In genomic region chr8:111094719-111095302, GRCm38 (mm10) we compare ENCODE assay signal across 7 mouse cellular contexts. TPM values are rescaled to one million over a fixed set of nuclear protein-coding genes. Genes with fewer than 3 reads are reported as not detected.
DNase-seq lines count a peak whose midpoint lies in the region; ATAC-seq lines count a peak whose summit lies in the region.
"Not testable (repeated sequence)": the region's sequence is repeated elsewhere in the genome, so short reads cannot be mapped to it uniquely, and the experiment has no call there.

No protein-coding gene starts in this region.

- ATAC-seq in embryonic facial prominence, embryonic 14.5 days (ENCODE audit: low read depth), result peak; percentile 61; the same call in 1 of the 2 replicates
- ATAC-seq in heart, embryonic 11.5 days (replicated peaks; ENCODE audit: insufficient number of reproducible peaks, low FRiP score, low TSS enrichment), result not testable (repeated sequence)
- ATAC-seq in kidney, embryonic 14.5 days (ENCODE audit: low FRiP score, low TSS enrichment), result peak; percentile 72
- ATAC-seq in liver, embryonic 13.5 days (ENCODE audit: low read depth), result peak; percentile 79
- ATAC-seq in midbrain, embryonic 15.5 days (replicated peaks), result peak; percentile 69

- peak; percentile 44 for DNase-seq in adrenal gland, postnatal 14 days
- not testable (repeated sequence) for DNase-seq in embryonic facial prominence, embryonic 14.5 days (ENCODE audit: low spot score)
- DNase-seq in liver, embryonic 13.5 days, result peak; percentile 41
- DNase-seq in spleen, postnatal 10 days (ENCODE audit: low spot score in 2 of 2), result peak; percentile 50 to 79

- 2% methylated on average over 14 of the region's 69 CpGs for WGBS in embryonic facial prominence, embryonic 14.5 days
- 1% methylated on average over 53 of the region's 69 CpGs for WGBS in heart, embryonic 11.5 days (ENCODE audit: insufficient replicate concordance)
- 1% methylated on average over 29 of the region's 69 CpGs for WGBS in kidney, embryonic 14.5 days
- WGBS in liver, embryonic 13.5 days (ENCODE audit: insufficient replicate concordance), result under 1% methylated on average over 55 of the region's 69 CpGs
- WGBS in midbrain, embryonic 15.5 days, result 2% methylated on average over 45 of the region's 69 CpGs

- peak overlapping the region; percentile 71 for H3K9ac ChIP-seq in embryonic facial prominence, embryonic 14.5 days (ENCODE audit: low read depth, low read length)
- H3K9ac ChIP-seq in heart, embryonic 11.5 days (ENCODE audit: low read depth, low read length), result peak overlapping the region; percentile 75
- H3K9ac ChIP-seq in kidney, embryonic 14.5 days (ENCODE audit: low read depth, low read length), result peak overlapping the region; percentile 73
- peak overlapping the region; percentile 73 for H3K9ac ChIP-seq in liver, embryonic 13.5 days
- peak overlapping the region; percentile 55 for H3K9ac ChIP-seq in midbrain, embryonic 15.5 days

- H3K36me3 ChIP-seq in embryonic facial prominence, embryonic 14.5 days (ENCODE audit: control insufficient read depth, insufficient read depth, low read length); heart, embryonic 11.5 days (ENCODE audit: control insufficient read depth, insufficient read depth, low read length); kidney, embryonic 14.5 days (ENCODE audit: control insufficient read depth, insufficient read depth, low read length); liver, embryonic 13.5 days; midbrain, embryonic 15.5 days (replicated peaks): not testable (repeated sequence)

- H3K27me3 ChIP-seq in embryonic facial prominence, embryonic 14.5 days (replicated peaks; ENCODE audit: control insufficient read depth, insufficient read depth, low read length); heart, embryonic 11.5 days (ENCODE audit: control insufficient read depth, insufficient read depth, low read length); kidney, embryonic 14.5 days (ENCODE audit: control insufficient read depth, insufficient read depth, low read length); liver, embryonic 13.5 days; midbrain, embryonic 15.5 days (replicated peaks): not testable (repeated sequence)

- not testable (repeated sequence) for H3K9me3 ChIP-seq in embryonic facial prominence, embryonic 14.5 days (ENCODE audit: control insufficient read depth, low read length); heart, embryonic 11.5 days (replicated peaks; ENCODE audit: control insufficient read depth, low read length); kidney, embryonic 14.5 days (ENCODE audit: control insufficient read depth, low read length); liver, embryonic 13.5 days (replicated peaks); midbrain, embryonic 15.5 days

- peak overlapping the region; percentile 63 for H3K4me3 ChIP-seq in embryonic facial prominence, embryonic 14.5 days (ENCODE audit: low read depth, low read length)
- peak overlapping the region; percentile 68 for H3K4me3 ChIP-seq in heart, embryonic 11.5 days (ENCODE audit: low read depth, low read length)
- H3K4me3 ChIP-seq in kidney, embryonic 14.5 days (ENCODE audit: low read length), result peak overlapping the region; percentile 65
- peak overlapping the region; percentile 69 for H3K4me3 ChIP-seq in liver, embryonic 13.5 days (replicated peaks)
- H3K4me3 ChIP-seq in midbrain, embryonic 15.5 days, result peak overlapping the region; percentile 76

- H3K4me1 ChIP-seq in embryonic facial prominence, embryonic 14.5 days (ENCODE audit: control insufficient read depth, insufficient read depth, low read length); kidney, embryonic 14.5 days (ENCODE audit: control insufficient read depth, insufficient read depth, low read length): not testable (repeated sequence)
- H3K4me1 ChIP-seq in heart, embryonic 11.5 days (ENCODE audit: control insufficient read depth, insufficient read depth, low read length), result peaks cover 13% of the 10 kb centered on the region
- peaks cover 31% of the 10 kb centered on the region for H3K4me1 ChIP-seq in liver, embryonic 13.5 days (replicated peaks)
- H3K4me1 ChIP-seq in midbrain, embryonic 15.5 days, result peaks cover 20% of the 10 kb centered on the region

- peak overlapping the region; percentile 86 for H3K4me2 ChIP-seq in embryonic facial prominence, embryonic 14.5 days (ENCODE audit: low read depth, low read length)
- H3K4me2 ChIP-seq in heart, embryonic 11.5 days, result peak overlapping the region; percentile 87
- peak overlapping the region; percentile 57 for H3K4me2 ChIP-seq in kidney, embryonic 14.5 days (replicated peaks; ENCODE audit: low read depth, low read length)
- peak overlapping the region; percentile 88 for H3K4me2 ChIP-seq in liver, embryonic 13.5 days
- H3K4me2 ChIP-seq in midbrain, embryonic 15.5 days, result peak overlapping the region; percentile 87

- not testable (repeated sequence) for H3K27ac ChIP-seq in embryonic facial prominence, embryonic 14.5 days (replicated peaks; ENCODE audit: low read depth, low read length); heart, embryonic 11.5 days (ENCODE audit: low read depth, low read length); kidney, embryonic 14.5 days (ENCODE audit: low read depth, low read length); liver, embryonic 13.5 days
- H3K27ac ChIP-seq in midbrain, embryonic 15.5 days, result peak overlapping the region; percentile 81

RNA-seq across cellular contexts. Expression of gene Pdpr, which starts 0.4 kb away (rescaled TPM):
- total RNA-seq in adrenal gland, postnatal 14 days (2021), result 41.4 and 47.2 TPM in 2 replicates
- polyA plus RNA-seq in embryonic facial prominence, embryonic 14.5 days (2014; fragmentation: Nextera tagmentation; extraction: Ambion mirVana), result 7.0 and 7.4 TPM in 2 replicates
- 6.3 and 8.2 TPM in 2 replicates for polyA plus RNA-seq in heart, embryonic 11.5 days (2014; fragmentation: Nextera tagmentation; extraction: Ambion mirVana)
- polyA plus RNA-seq in kidney, embryonic 14.5 days (2014; fragmentation: Nextera tagmentation; extraction: Ambion mirVana), result 3.9 and 8.6 TPM in 2 replicates
- polyA plus RNA-seq in liver, embryonic 13.5 days (2015; fragmentation: Nextera tagmentation; extraction: Ambion mirVana), result 2.9 and 3.9 TPM in 2 replicates
- polyA plus RNA-seq in midbrain, embryonic 15.5 days (2015; fragmentation: Nextera tagmentation; extraction: Ambion mirVana), result 10.4 and 10.8 TPM in 2 replicates

RNA-seq across cellular contexts. Expression of gene Clec18a, which starts 2.6 kb away (rescaled TPM):
- 0.19 TPM in 1 of 2 replicates, not detected in the other for total RNA-seq in adrenal gland, postnatal 14 days (2021)
- polyA plus RNA-seq in embryonic facial prominence, embryonic 14.5 days (2014; fragmentation: Nextera tagmentation; extraction: Ambion mirVana), result 0.68 and 0.97 TPM in 2 replicates
- not detected in 2 replicates for polyA plus RNA-seq in heart, embryonic 11.5 days (2014; fragmentation: Nextera tagmentation; extraction: Ambion mirVana)
- polyA plus RNA-seq in kidney, embryonic 14.5 days (2014; fragmentation: Nextera tagmentation; extraction: Ambion mirVana), result 51.6 and 59.0 TPM in 2 replicates
- polyA plus RNA-seq in liver, embryonic 13.5 days (2015; fragmentation: Nextera tagmentation; extraction: Ambion mirVana), result not detected in 2 replicates
- polyA plus RNA-seq in midbrain, embryonic 15.5 days (2015; fragmentation: Nextera tagmentation; extraction: Ambion mirVana), result 0.53 and 0.93 TPM in 2 replicates

RNA-seq across cellular contexts. Expression of gene Exosc6, which starts 38.7 kb away (rescaled TPM):
- total RNA-seq in adrenal gland, postnatal 14 days (2021), result not detected in 2 replicates
- 11.4 and 13.1 TPM in 2 replicates for polyA plus RNA-seq in embryonic facial prominence, embryonic 14.5 days (2014; fragmentation: Nextera tagmentation; extraction: Ambion mirVana)
- 11.3 and 18.4 TPM in 2 replicates for polyA plus RNA-seq in heart, embryonic 11.5 days (2014; fragmentation: Nextera tagmentation; extraction: Ambion mirVana)
- polyA plus RNA-seq in kidney, embryonic 14.5 days (2014; fragmentation: Nextera tagmentation; extraction: Ambion mirVana), result 53.3 and 77.3 TPM in 2 replicates
- 1.8 and 7.8 TPM in 2 replicates for polyA plus RNA-seq in liver, embryonic 13.5 days (2015; fragmentation: Nextera tagmentation; extraction: Ambion mirVana)
- not detected in 2 replicates for polyA plus RNA-seq in midbrain, embryonic 15.5 days (2015; fragmentation: Nextera tagmentation; extraction: Ambion mirVana)

Comparison
In these comparisons a context has a peak if more than half of its experiments do, and no peak if none do; other contexts are left out.
1. RNA of gene Clec18a, which starts 2.6 kb away (polyA plus RNA-seq): 51.6 to 59.0 TPM in kidney, embryonic 14.5 days; 0.68 to 0.97 TPM in embryonic facial prominence, embryonic 14.5 days, 0.53 to 0.93 TPM in midbrain, embryonic 15.5 days, not detected in heart, embryonic 11.5 days and not detected in liver, embryonic 13.5 days; every median in the first group is over 10 times any median in the second.
2. Peak in every context shown above with its lines, with median percentiles within 50 percentile points of each other: H3K4me2 ChIP-seq, H3K4me3 ChIP-seq and H3K9ac ChIP-seq.